Mouse (Mus musculus) heart, embryonic 15.5 days (tissue): ENCODE measurements around the gene Ralgapa2. TPM values are rescaled to one million over a fixed set of nuclear protein-coding genes. Genes with fewer than 3 reads are reported as not detected.

ENCODE experiments used
- ATAC-seq: fragments of 200-750 bp; cut with Nextera tagmentation; replicated peaks from 2 replicates; pipeline ENCODE4 v1.8.0; 2017; ENCODE audit warnings: low read depth, moderate TSS enrichment; ENCODE audit not compliant: insufficient number of reproducible peaks, insufficient read depth, low FRiP score
- H3K27ac ChIP-seq: fragments of 300-500 bp; sonication (generic); 2 replicates; pipeline ENCODE4 v1.5.1; 2015; ENCODE audit warnings: mild to moderate bottlenecking, inconsistent platforms
- H3K27me3 ChIP-seq: fragments of 300-500 bp; sonication (generic); 2 replicates; pipeline ENCODE4 v1.6.1; 2015; ENCODE audit warnings: inconsistent platforms
- H3K36me3 ChIP-seq: fragments of 300-500 bp; sonication (generic); 2 replicates; pipeline ENCODE4 v1.6.1; 2015; ENCODE audit warnings: mild to moderate bottlenecking, inconsistent platforms
- H3K4me1 ChIP-seq: fragments of 300-500 bp; sonication (generic); replicated peaks from 2 replicates; pipeline ENCODE4 v1.6.1; 2015; ENCODE audit warnings: inconsistent platforms
- H3K4me2 ChIP-seq: fragments of 300-500 bp; sonication (generic); 2 replicates; pipeline ENCODE4 v1.6.1; 2015; ENCODE audit warnings: inconsistent platforms, mild to moderate bottlenecking, moderate library complexity
- H3K4me3 ChIP-seq: fragments of 300-500 bp; sonication (generic); 2 replicates; pipeline ENCODE4 v1.5.1; 2015; ENCODE audit warnings: mild to moderate bottlenecking, inconsistent platforms
- H3K9ac ChIP-seq: fragments of 300-500 bp; sonication (generic); 2 replicates; pipeline ENCODE4 v1.6.1; 2015; ENCODE audit warnings: mild to moderate bottlenecking, inconsistent platforms
- H3K9me3 ChIP-seq: fragments of 300-500 bp; sonication (generic); replicated peaks from 2 replicates; pipeline ENCODE4 v1.6.1; 2016; ENCODE audit warnings: inconsistent platforms
- WGBS: fragments of 180-500 bp; shearing (Covaris S2); methylation state at CpG from one replicate; pipeline ENCODE4 v1.1.7; 2015; ENCODE audit warnings: mixed read lengths; 5-methylcytosine and 5-hydroxymethylcytosine counted together
- polyA plus RNA-seq: library from polyadenylated mRNA; unstranded; fragments of >200 nt; fragmentation: Nextera tagmentation; extraction: Ambion mirVana; gene quantifications from 2 replicates; pipeline ENCODE4 v1.2.1, GENCODE M21; 2015

Gene Ralgapa2
- polyA plus RNA-seq, 1 experiment from 2014 or later = 9.9 TPM

- peaks cover 18% of the 10 kb centered on the region for H3K4me1 ChIP-seq
- no peak overlapping the region for H3K9ac ChIP-seq
- H3K27ac ChIP-seq = no peak overlapping the region
- H3K4me3 ChIP-seq = no peak overlapping the region
- no peaks in the 10 kb centered on the region for H3K9me3 ChIP-seq
- no peak for ATAC-seq
- H3K36me3 ChIP-seq = no peaks in the 10 kb centered on the region
- no peaks in the 10 kb centered on the region for H3K27me3 ChIP-seq
- H3K4me2 ChIP-seq = no peak overlapping the region
These were observed 256.5 kb downstream of the Ralgapa2 start for GRCm38 (mm10) chr2:146255636-146256035.

GRCm38 (mm10) chr2:146254387-146254786 is 257.8 kb downstream of the Ralgapa2 start:
- Histone ChIP-seq H3K9me3 (no peaks in the 10 kb centered on the region), H3K4me3 (no peak overlapping the region), H3K27me3 (no peaks in the 10 kb centered on the region), H3K27ac (no peak overlapping the region), H3K4me2 (no peak overlapping the region), H3K36me3 (no peaks in the 10 kb centered on the region), H3K9ac (no peak overlapping the region), H3K4me1 (peaks cover 15% of the 10 kb centered on the region)
- 81% methylated on average over 1 of the region's 1 CpGs for WGBS
- no peak for ATAC-seq

- H3K27me3 ChIP-seq = no peaks in the 10 kb centered on the region
- no peak overlapping the region for H3K4me2 ChIP-seq
- no peak overlapping the region for H3K27ac ChIP-seq
- H3K9me3 ChIP-seq = no peaks in the 10 kb centered on the region
- ATAC-seq = no peak
- no peak overlapping the region for H3K9ac ChIP-seq
- 86% methylated on average over 6 of the region's 6 CpGs for WGBS
- H3K4me3 ChIP-seq = no peak overlapping the region
- H3K36me3 ChIP-seq = no peaks in the 10 kb centered on the region
- H3K4me1 ChIP-seq = peaks cover 8% of the 10 kb centered on the region
These were observed 261.8 kb downstream of the Ralgapa2 start for GRCm38 (mm10) chr2:146250236-146250904.

- no peaks in the 10 kb centered on the region for H3K9me3 ChIP-seq
- peaks cover 6% of the 10 kb centered on the region; the same call in 1 of the 2 replicates for H3K36me3 ChIP-seq
- H3K27ac ChIP-seq = no peak overlapping the region
- H3K4me3 ChIP-seq = no peak overlapping the region
- H3K27me3 ChIP-seq = no peaks in the 10 kb centered on the region
- H3K4me2 ChIP-seq = no peak overlapping the region
- WGBS = 90% methylated on average over 7 of the region's 7 CpGs
- no peak overlapping the region for H3K9ac ChIP-seq
- peaks cover 10% of the 10 kb centered on the region for H3K4me1 ChIP-seq
- ATAC-seq = no peak
These were observed 263.1 kb downstream of the Ralgapa2 start for GRCm38 (mm10) chr2:146249033-146249432.

- no peak overlapping the region for H3K27ac ChIP-seq
- ATAC-seq = no peak
- H3K9ac ChIP-seq = no peak overlapping the region
- peaks cover 10% of the 10 kb centered on the region; the same call in 1 of the 2 replicates for H3K36me3 ChIP-seq
- H3K4me2 ChIP-seq = no peak overlapping the region
- no peaks in the 10 kb centered on the region for H3K27me3 ChIP-seq
- no peak overlapping the region for H3K4me3 ChIP-seq
- H3K9me3 ChIP-seq = no peaks in the 10 kb centered on the region
- 31% methylated on average over 6 of the region's 6 CpGs for WGBS
- peaks cover 10% of the 10 kb centered on the region for H3K4me1 ChIP-seq
These were observed 264.6 kb downstream of the Ralgapa2 start for GRCm38 (mm10) chr2:146247576-146247975.

GRCm38 (mm10) chr2:146246409-146247075 is 265.6 kb downstream of the Ralgapa2 start:
- Histone ChIP-seq H3K4me1 (peaks cover 10% of the 10 kb centered on the region), H3K9me3 (no peaks in the 10 kb centered on the region), H3K4me2 (no peak overlapping the region), H3K27ac (no peak overlapping the region), H3K27me3 (no peaks in the 10 kb centered on the region), H3K9ac (no peak overlapping the region), H3K4me3 (no peak overlapping the region), H3K36me3 (peaks cover 10% of the 10 kb centered on the region; the same call in 1 of the 2 replicates)
- ATAC-seq = no peak
- 75% methylated on average over 4 of the region's 4 CpGs for WGBS

- H3K4me1 ChIP-seq = peaks cover 10% of the 10 kb centered on the region
- H3K9me3 ChIP-seq = no peaks in the 10 kb centered on the region
- no peak overlapping the region for H3K4me3 ChIP-seq
- no peak overlapping the region for H3K27ac ChIP-seq
- ATAC-seq = no peak
- H3K4me2 ChIP-seq = no peak overlapping the region
- no peak overlapping the region for H3K9ac ChIP-seq
- H3K36me3 ChIP-seq = peaks cover 10% of the 10 kb centered on the region; the same call in 1 of the 2 replicates
- 36% methylated on average over 7 of the region's 7 CpGs for WGBS
- H3K27me3 ChIP-seq = no peaks in the 10 kb centered on the region
These were observed 266.7 kb downstream of the Ralgapa2 start for GRCm38 (mm10) chr2:146245401-146245800.

- no peak overlapping the region for H3K27ac ChIP-seq
- H3K4me2 ChIP-seq = no peak overlapping the region
- H3K27me3 ChIP-seq = no peaks in the 10 kb centered on the region
- WGBS = 96% methylated on average over 2 of the region's 2 CpGs
- no peak overlapping the region for H3K4me3 ChIP-seq
- no peak overlapping the region for H3K9ac ChIP-seq
- no peak for ATAC-seq
- peaks cover 10% of the 10 kb centered on the region; the same call in 1 of the 2 replicates for H3K36me3 ChIP-seq
- H3K4me1 ChIP-seq = peaks cover 10% of the 10 kb centered on the region
- no peaks in the 10 kb centered on the region for H3K9me3 ChIP-seq
These were observed 268.1 kb downstream of the Ralgapa2 start for GRCm38 (mm10) chr2:146244049-146244448.

GRCm38 (mm10) chr2:146239196-146239747 is 272.9 kb downstream of the Ralgapa2 start:
- 89% methylated on average over 4 of the region's 4 CpGs for WGBS
- no peak overlapping the region for H3K27ac ChIP-seq
- H3K27me3 ChIP-seq = no peaks in the 10 kb centered on the region
- H3K4me1 ChIP-seq = no peaks in the 10 kb centered on the region
- no peaks in the 10 kb centered on the region for H3K9me3 ChIP-seq
- H3K4me3 ChIP-seq = no peak overlapping the region
- peaks cover 4% of the 10 kb centered on the region; the same call in 1 of the 2 replicates for H3K36me3 ChIP-seq
- no peak for ATAC-seq
- H3K4me2 ChIP-seq = no peak overlapping the region
- no peak overlapping the region for H3K9ac ChIP-seq

GRCm38 (mm10) chr2:146231485-146231884 is 280.7 kb downstream of the Ralgapa2 start:
- H3K4me1 ChIP-seq = no peaks in the 10 kb centered on the region
- ATAC-seq = no peak
- no peaks in the 10 kb centered on the region for H3K9me3 ChIP-seq
- no peaks in the 10 kb centered on the region for H3K36me3 ChIP-seq
- H3K27me3 ChIP-seq = peaks cover 33% of the 10 kb centered on the region
- H3K27ac ChIP-seq = no peak overlapping the region
- WGBS = 72% methylated on average over 2 of the region's 2 CpGs
- no peak overlapping the region for H3K4me2 ChIP-seq
- no peak overlapping the region for H3K9ac ChIP-seq
- no peak overlapping the region for H3K4me3 ChIP-seq

GRCm38 (mm10) chr2:146228435-146228834 is 283.7 kb downstream of the Ralgapa2 start:
- 70% methylated on average over 2 of the region's 2 CpGs for WGBS
- ATAC-seq = no peak
- H3K9me3 ChIP-seq = no peaks in the 10 kb centered on the region

More at GRCm38 (mm10) chr2:146228435-146228834, 283.7 kb downstream of the Ralgapa2 start:
- H3K4me2 ChIP-seq = no peak overlapping the region
- no peak overlapping the region for H3K27ac ChIP-seq
- peaks cover 3% of the 10 kb centered on the region for H3K4me1 ChIP-seq
- H3K4me3 ChIP-seq = no peak overlapping the region
- no peaks in the 10 kb centered on the region for H3K36me3 ChIP-seq
- no peak overlapping the region for H3K9ac ChIP-seq
- peaks cover 61% of the 10 kb centered on the region for H3K27me3 ChIP-seq
